Mouse (Mus musculus): ENCODE measurements around the gene Cxadr.

- TF ChIP-seq TCF12 (IDR thresholded peaks at IDR 0.05; ENCODE audit: insufficient read depth, poor library complexity, severe bottlenecking), result no peak
- no peak for TF ChIP-seq MYOG (IDR thresholded peaks at IDR 0.05; ENCODE audit: control insufficient read depth in 1 of 3, insufficient read depth in 1 of 3, insufficient read length in 2 of 3, low read depth in 2 of 3)
Measured at GRCm38 (mm10) chr16:78375821-78376691, 74.8 kb downstream of the Cxadr start.
